Mouse (Mus musculus) lung, postnatal 10 days (tissue): ENCODE results near the gene Tmcc3.

ENCODE experiments used
- DNase-seq: peaks from one replicate; pipeline ENCODE4 v3.0.0; 2021

Tmcc3 gene

DNA sequence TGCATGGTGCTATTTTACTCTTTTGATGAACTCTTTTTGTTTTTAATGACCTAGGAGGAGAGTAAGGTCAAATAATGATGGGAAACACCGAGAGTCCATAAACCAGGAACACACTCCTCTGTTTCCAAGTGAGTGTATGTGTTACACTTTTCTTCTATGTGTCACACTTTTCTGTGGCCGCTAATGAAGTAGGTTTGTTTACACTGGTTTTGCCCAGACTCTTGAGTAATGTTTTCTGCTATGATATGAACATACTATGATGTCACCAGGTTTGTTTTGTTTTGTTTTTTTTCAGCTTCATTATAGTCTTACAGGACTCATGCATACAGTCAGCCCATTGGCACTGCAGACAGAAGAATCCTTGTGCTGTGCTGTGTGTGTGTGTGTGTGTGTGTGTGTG, 243.6 kb downstream of the Tmcc3 start:
- no peak for DNase-seq

DNA sequence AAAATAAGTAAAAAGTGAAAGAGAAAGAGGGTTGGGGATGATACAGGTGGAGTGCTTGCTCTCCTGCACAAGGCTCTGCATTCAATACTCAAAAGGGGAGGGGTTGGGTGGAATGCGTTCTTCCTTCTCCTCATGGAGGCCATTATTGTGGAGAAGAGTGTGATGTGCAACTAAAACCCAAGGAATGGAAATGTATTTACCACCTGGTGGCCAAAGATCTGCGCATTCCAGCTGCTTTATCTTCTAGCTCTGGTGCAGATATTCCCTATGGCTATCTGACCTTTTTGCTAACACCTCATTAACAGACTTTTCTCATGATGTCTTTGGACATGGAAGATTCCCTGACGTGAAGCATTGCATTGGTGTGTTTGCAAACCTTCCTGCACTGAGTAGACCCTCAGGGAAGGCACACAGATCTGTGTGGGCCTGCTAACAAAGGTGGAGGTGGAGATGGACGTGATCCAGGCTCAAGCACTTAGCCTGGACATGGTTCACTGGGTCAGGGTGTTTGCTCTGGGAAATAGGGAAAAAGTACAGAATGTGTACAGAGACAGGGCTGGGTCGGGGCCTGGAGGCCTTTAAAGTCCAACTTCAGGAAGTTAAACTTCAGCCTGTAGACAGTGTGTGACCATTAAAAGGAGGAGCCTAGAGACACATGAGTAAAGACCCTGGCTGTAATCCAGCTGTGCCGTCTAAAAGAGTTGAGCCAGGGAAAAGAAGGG, 245.8 kb downstream of the Tmcc3 start:
- DNase-seq = no peak

DNA sequence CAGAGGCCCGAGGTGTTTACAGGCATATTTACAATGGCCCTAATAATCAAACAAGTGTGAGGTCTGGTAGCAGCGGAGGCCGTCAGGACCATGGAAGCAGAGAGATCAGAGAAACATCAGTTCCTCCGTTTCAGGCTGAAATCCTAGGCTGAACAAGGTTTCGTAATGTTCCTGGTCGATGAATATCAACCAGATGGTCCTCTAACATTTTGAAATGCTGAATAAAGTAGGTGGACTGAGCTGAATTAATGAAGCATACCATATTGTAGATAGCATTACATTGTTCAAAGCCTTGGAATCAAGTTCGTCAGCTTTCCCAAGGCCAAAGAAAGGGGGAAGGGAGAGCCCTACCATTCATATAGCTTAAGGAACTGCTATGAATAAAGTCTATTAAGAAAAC, 247.1 kb downstream of the Tmcc3 start:
- DNase-seq = no peak

DNA sequence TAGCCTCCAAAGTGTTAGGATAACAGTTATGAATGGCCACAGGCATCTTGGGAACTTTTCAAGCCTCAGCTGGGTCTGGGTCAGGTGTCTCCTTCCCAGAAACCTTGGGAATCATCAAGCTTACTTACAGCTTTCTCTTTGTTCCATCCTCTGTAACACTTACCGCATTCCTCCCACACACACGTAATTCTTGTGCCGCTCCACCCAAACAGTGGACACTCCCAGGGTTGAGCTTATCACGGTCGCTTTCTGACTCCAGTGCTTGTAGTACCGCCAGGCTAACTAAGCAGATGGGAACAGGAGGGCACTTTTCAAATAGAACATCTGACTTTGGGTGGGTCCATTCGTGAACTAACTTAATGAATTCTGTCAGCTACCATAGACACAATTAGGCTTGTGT, 249.6 kb downstream of the Tmcc3 start:
- DNase-seq = peak; percentile 36

DNA sequence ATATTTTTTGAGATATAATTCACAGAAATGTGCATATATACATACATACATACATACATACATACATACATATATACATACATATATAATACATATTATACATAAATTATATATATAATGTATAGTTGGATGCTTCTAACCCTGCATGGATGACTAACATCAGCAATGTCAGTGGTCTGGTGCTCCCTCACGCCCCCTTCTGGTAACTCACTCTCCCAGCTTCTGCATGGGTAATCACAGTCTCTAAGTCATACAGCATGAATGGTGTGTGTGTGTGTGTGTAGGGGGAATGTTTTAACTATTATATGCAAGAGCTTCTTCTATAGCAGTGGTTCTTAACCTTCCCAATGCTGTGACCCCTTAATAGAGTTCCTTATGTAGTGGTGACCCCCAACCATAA, 250.4 kb downstream of the Tmcc3 start:
- peak; percentile 44 for DNase-seq

DNA sequence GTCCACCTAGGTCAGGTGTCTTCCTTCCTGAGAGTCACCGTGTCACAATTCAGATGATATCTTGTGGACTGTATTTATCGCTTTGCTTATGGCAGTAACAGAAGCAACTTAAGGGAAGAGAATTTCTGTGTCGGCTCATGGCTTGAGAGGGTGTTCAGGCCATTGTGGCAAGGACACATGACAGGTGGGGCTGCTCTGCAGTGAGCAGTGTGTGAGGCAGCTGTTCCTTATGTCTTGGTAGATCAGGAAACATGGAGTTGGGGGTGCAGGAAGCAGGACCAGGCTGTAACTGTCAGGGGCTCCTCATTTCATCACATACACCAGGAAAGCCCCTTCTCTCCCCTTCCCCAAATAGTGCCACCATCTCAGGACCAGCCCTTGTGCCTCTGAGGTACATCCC, 251.2 kb downstream of the Tmcc3 start:
- no peak for DNase-seq

DNA sequence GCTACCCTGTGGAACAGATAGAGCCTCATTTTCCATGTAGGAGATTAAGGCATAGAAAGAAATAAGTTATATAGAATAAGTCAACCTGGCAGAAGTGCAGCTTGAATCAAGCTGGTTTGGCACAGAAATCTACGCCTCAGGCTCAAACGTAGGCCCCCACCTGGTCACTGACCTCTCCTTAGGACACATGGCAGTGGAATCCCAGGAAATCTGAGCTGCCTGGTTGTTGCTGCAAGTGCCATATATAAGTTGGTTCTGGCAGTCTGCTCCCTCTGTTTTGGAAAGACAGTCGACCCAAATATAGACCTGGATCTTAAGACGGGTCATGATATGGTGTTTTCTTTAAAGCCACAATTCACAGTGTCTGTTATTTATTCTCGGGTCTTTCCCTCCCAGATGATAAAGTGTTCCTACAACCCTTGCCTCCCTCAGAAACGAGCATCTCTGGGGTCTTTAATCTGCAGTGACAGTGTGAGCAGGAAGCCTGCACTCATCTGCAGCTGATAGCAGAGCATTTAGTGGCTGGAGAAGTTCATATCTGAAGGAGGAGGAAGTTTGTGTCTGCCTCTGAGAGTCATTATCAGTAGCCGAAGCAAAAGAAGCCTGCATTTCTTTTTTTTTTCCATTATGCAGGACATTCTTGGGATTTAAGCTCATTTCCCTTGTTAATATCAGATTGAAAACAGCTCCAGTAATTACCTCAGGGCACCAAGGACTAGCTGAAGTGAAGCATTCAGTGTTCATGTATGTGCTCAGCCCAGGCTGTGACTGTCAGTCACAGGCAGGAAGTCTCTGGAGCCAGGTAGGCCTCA, 253.9 kb downstream of the Tmcc3 start:
- DNase-seq = no peak

DNA sequence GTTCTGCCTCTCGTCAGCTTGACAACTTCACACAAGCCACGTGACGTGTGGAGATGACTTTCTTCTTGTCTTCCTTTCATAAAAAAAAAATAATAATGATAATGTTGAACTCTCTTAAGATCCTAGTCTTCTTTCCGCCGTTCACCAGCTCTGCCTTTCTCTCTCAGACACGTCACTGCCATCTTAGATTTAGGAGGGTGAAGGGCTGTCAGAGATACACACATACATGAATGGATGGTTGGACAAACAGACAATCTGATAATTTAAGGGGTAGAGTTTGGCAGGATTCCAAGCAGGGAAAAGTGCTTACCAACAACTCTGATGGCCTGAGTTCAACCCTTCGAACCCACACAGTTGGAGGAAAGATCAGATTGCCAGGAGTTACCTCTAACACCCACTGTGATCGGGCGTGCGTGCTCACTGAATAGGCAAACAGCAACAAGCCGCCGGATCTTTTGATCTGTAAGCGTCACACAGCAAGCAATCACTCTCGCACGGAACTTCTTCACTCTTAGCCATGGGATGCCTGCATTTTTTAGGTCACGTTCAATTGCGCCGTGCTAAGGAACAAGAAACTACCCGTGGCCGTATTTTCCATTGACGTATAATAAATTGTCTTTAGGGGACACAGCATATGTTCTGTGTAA, 254.6 kb downstream of the Tmcc3 start:
- no peak for DNase-seq

DNA sequence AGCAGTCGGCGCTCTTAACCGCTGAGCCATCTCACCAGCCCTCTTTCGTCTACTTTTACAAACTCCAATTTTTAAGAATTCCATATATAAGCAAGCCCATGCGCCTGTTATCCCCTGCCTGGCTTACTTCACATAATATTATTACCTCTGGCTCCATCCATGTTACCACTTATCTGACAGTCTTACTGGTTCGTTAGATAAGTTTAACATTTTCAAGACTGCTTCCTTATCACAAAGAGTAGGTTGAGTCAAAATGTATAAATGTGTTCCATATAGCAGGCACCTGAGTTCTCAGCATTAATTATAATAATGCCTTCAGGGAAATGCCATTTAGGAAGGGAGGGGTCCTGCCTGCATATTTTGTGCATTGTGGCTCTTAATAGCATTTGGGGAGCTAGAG, 255.5 kb downstream of the Tmcc3 start:
- DNase-seq = no peak

DNA sequence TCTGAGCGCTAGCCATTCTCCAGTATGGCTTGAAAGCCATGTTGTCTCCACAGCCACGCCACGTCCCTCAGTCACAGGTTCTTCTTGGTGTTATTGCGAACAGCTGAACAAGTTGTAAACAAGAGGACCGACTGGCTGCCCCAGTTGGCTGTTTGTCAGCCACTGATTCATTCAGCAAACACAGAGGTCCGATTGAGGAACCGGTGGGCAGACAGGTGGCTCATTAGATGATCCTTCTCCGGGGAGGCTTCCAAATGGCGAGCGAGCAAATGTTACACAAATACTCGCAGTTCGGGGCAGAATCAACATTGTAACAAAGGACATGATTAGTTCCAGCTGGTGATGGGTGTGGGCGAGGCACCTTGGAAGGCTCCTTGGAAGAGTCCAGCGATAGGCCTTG, 256.2 kb downstream of the Tmcc3 start:
- no peak for DNase-seq

DNA sequence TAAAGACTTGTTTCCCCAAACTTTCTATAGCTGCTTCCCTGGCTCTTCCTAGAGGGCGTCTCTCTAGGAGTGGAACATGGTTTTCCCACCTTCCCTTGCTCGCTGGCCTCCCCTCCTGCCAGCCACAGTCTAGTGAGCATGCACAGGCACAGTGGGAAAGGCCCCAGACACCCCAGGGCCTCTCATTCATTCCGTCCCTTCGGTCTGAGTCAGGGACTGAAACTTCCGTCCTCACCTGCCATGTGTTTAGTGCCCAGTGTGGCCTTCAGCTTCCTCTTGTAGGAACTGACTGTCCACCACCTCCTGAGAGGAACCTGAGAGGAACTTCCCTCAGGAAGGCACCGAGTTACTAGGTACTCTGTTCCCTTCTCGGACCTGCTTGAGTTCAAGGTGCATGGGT, 257.1 kb downstream of the Tmcc3 start:
- DNase-seq = no peak

DNA sequence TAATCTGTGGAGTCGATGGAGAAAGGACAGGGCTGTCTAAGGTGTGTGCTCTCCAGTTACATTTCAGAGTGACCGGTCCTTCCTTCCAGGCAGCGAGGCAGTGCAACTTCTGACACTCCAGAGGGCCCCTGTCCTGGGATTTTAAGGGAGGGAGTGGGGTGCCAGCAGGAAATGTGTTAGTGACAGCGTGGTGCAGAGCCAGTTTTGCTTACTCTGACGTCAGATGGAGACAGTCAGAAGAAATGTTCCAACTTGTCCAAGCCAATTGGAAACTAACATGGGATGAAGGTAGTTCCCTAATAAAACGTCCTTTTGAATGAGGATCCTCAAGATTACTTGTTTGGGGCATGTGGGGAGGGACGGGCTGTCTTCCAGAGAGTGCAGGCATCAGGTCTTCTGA, 258.0 kb downstream of the Tmcc3 start:
- no peak for DNase-seq

DNA sequence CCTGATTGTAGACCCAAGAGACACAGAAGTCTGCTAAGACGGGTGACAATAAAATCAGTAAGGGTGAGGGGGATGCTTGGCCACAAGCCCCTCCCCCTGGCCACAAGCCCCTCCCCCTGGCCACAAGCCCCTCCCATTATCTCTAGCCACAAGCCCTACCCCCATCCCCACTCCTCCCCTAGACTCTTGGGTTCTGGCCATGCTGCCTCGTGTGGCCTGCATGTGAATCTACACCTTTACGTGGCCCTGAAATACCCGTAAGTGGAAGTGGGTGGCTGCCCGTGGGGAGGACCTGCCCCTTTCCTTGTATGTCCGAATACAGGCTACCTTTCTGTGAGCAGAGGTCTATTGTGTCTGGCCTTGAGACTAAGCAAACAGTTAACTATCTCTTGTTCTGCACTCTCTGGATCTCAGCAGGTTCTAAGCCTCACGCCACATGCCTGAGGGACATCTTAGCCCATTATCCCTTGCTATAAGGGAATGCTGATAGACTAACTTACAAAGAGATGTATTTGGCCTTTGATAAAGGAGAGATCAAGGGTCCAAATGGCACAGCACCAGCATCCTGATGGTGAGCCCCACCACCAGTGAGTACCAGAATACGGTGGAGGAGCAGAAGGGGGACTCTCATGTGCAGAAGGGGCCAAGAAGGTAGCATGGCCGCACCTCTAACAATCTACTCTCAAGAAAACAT, 260.3 kb downstream of the Tmcc3 start:
- DNase-seq = peak; percentile 34

DNA sequence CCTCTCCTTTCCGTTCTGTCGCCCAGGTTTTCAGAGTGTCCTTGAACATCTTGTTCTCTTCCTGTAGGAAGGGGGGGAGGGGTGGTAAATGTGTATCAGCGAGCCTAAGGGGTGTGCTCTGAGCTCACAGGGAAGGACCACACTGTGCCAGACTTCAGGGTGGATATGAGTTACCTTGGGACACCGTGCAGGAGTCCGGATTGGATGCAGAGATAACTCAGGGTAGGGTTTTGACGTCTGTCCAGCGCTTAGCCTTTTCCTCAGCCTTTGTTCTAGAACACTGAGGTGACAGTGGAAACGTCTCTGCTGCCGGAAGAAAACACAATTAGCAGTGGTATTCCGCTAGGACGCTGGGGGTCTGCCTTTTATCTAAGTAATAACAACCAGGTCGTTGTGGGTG, 261.0 kb downstream of the Tmcc3 start:
- peak; percentile 45 for DNase-seq

DNA sequence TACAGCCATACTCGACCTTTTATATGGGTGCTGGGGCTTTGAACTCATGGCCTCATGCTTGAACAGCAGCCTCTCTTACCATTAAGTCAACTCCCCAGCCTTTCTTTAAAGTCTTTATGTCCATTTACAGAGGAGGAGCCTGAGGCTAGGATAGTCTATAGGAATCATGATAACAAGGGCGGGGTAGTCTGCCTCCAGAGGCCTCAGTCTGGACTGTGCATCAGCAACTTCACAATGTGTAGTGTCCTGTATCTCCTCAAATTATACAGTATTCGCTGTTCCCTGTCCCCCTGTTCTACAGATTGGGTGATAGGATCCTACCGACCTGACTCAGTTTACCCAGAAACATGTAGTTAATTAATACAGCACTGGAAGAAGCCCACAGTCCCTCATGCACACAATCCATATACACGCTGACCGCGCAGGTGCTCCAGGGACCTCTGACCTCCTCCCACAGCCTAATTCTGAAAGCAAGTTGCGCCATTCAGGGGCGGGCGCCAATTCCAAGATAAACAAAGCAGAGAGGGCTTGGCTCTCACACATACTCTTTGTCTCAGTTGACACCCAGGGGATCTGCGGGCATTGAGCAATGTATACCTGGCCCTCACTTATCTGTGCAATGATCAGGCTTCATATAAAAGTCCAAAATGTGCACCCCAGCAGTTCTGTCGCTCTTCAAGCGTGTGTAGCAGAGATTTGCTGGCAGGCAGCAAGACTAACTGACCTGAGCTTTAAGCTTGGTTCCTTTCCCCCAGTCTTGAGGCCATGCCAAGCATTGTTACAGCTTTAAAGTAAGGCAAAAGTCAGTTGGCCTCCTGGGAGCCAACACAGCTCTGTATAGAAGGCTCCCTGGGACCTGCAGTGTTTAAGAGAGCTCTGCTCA, 262.9 kb downstream of the Tmcc3 start:
- peak; percentile 70 for DNase-seq

DNA sequence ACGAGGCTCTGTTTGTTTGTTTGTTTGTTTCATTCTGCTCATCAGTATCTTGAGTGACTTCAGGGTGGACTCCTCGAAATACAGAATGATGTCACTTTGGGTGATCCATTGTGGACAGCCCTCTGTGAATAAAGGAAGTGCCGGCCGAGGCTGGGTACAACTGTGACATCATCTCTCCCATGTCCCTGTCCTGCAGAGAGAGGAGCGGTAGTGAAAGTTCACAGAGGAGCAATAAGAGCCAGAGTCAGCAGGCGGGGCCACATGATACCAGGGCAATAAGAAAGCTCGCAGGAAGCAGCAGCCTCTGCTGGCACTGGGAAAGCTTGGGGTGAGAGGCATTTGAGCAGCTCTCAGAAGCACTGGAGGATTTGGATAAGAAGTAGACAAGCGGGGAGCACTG, 264.2 kb downstream of the Tmcc3 start:
- DNase-seq = peak; percentile 75

DNA sequence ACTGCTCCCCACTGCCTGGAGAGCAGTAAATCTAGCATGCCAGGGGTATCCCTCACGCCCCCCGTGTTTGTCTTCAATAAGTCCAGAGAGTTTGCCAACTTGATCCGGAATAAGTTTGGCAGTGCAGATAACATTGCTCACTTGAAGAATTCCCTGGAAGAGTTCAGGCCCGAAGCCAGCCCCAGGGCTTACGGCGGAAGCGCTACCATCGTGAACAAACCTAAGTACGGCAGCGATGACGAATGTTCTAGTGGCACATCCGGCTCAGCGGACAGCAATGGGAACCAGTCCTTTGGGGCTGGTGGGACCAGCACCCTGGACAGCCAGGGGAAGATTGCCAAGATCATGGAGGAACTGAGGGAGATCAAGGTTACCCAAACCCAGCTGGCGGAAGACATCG, 267.1 kb downstream of the Tmcc3 start:
- DNase-seq = no peak

DNA sequence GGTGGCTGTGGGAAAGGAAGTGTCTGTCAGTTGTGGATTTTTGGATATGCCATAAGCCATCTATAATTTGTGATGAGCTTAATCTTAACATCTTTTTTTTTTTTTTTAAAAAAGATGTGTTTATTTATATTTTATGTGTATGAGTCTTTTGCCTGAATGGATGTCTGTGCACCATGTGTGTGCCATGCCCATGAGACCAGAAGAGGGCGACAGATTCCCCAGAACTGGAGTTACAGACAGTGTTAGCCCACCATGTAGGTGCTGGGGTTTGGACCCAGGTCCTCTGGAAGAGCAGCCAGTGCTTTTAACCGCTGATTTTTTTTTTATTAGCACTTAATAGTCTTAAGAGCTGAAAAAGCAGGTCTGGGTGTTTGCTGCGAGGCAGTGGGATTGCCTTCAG, 269.6 kb downstream of the Tmcc3 start:
- no peak for DNase-seq

DNA sequence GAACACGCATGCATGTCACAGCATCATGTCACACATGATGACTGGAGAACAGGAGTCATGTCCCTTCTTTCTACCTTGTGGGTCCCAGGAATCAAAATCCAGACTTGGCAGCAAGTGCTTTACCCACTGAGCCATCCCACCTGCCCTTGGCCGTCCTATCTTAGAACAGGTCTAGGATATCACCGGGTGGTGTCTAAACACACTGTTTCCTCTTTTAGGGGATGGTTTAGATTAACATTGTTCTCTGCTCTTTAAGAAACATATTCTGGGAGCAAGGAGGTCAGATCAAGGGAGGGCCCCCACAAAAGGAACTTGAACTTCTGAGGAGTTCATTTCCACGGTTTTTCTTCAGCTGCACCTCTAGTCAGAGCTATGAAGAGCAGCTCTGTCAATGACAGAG, 272.0 kb downstream of the Tmcc3 start:
- peak; percentile 41 for DNase-seq

DNA sequence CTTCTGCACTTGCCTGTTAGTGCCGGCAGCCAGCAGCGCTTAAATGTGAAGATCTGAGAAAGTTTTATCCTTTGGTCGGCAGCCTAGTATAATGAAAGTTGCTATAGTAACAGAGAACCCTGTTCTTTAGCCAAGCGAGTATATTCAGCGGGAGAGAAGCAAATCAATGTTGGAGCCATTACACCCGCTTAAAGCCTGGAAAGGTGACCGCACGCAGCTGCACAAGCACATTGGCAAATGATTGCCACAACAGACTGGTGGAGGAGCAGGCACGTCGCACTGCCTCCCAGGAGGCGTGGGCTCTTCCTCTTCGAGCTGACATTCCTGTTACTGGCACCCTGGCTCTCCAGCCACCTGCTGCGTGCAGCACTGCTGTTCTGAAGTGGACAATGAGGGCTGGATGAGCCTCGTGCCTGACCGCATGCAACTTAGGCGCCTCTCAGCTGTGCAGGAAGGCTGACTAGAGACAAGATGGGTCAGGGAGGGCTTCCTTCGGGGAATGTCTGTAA, 273.2 kb downstream of the Tmcc3 start:
- no peak for DNase-seq

DNA sequence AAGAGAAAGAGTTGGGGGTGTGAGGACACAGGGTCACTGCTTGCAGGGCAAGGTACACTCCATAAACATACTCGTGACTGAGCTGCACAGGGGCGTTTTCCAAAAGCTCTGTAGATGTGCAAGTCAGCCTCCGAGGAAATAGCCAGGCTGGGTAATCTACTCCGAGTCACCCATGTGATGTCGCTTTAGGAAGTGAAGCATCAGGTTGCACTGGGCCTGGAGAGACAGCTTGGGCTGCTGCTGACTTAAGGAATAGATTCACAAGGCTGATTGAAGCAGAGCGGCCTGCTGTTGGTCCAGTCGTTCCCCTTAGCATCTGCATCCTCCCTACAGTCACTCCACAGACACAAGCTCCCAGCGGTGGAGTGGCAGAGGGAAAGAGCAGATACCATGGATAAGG, 274.1 kb downstream of the Tmcc3 start:
- no peak for DNase-seq

DNA sequence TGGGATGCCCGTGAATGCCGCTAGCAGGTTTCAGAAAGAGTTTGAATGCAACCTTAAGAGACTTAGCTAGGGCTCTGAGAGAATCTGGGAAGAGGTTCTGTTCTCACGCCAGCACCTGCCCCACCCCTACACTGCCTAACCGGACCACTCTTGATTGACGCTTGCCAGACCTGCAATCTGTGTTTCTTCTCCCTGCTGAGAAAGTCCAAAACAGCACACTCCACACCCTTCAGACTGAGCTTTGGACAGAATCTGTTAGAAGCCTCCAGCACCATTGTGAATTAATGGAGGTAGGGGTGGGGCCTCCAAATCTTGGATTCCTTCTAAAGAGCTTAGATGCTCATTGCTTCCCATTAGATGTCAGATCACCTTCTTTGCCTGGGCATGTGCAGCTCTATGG, 277.2 kb downstream of the Tmcc3 start:
- no peak for DNase-seq
